14 mouse cellular contexts compared by ENCODE assay signal in the genomic region with DNA sequence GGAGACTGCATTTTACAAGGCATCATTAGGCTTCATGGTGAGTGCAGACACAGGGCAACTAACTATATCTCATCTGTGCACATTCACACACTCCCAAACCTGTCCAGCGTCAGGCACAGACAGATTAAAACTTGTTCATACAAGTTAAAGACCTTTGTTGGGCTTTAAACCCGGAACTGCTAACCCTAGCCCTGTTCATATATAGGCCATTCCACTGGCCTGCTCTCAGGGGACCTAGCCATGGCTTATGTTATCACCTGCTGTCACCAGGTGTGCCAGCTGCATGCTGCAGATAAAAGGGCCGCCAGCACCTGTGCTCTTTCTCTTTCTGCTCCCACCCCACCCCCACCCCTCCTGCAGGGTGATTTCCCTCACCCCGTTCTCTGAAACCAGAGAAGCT. TPM values are rescaled to one million over a fixed set of nuclear protein-coding genes. Genes with fewer than 3 reads are reported as not detected.
DNase-seq lines count a peak whose midpoint lies in the region; ATAC-seq and TF ChIP-seq lines count a peak whose summit lies in the region.
"Had no signal": no experiment of that assay in that cellular context is flagged by ENCODE, and none has a peak within 500 bp of the region (broad histone marks: within the 10 kb centered on the region; RNA-seq: fewer than 3 reads in every experiment).

No protein-coding gene starts in this region.

- no peaks in the 10 kb centered on the region for H3K9me3 ChIP-seq in lung, embryonic 14.5 days (ENCODE audit: low read depth, low read length)
- H3K9me3 ChIP-seq in embryonic facial prominence, embryonic 15.5 days (replicated peaks) = no peaks in the 10 kb centered on the region
- H3K9me3 ChIP-seq in liver, embryonic 11.5 days (ENCODE audit: control insufficient read depth, low read length) = no peaks in the 10 kb centered on the region
- H3K9me3 ChIP-seq in stomach, postnatal 0 days (ENCODE audit: control insufficient read depth, low read length) = no peaks in the 10 kb centered on the region
- H3K9me3 ChIP-seq: forebrain, embryonic 10.5 days had no signal

- no peak overlapping the region for H3K4me2 ChIP-seq in lung, embryonic 14.5 days
- no peak overlapping the region for H3K4me2 ChIP-seq in embryonic facial prominence, embryonic 15.5 days (replicated peaks)
- H3K4me2 ChIP-seq in liver, embryonic 11.5 days = peak overlapping the region; percentile 40
- H3K4me2 ChIP-seq in stomach, postnatal 0 days (replicated peaks; ENCODE audit: low read depth) = no peak overlapping the region
- H3K4me2 ChIP-seq: midbrain, embryonic 11.5 days had no signal

- H3K4me3 ChIP-seq in lung, embryonic 14.5 days (ENCODE audit: low read depth, low read length) = no peak overlapping the region
- no peak overlapping the region for H3K4me3 ChIP-seq in embryonic facial prominence, embryonic 15.5 days (replicated peaks)
- no peak overlapping the region for H3K4me3 ChIP-seq in liver, embryonic 11.5 days (ENCODE audit: low read depth, low read length)
- no peak overlapping the region for H3K4me3 ChIP-seq in stomach, postnatal 0 days (ENCODE audit: low read depth, low read length)
- H3K4me3 ChIP-seq: forebrain, embryonic 10.5 days had no signal

- TF ChIP-seq CTCF in lung, embryonic 14.5 days (IDR thresholded peaks at IDR 0.05; ENCODE audit: low read depth) = no peak
- no peak for TF ChIP-seq CTCF in stomach, postnatal 0 days (IDR thresholded peaks at IDR 0.05; ENCODE audit: low read depth)

- peaks cover 7% of the 10 kb centered on the region; the same call in 1 of the 2 replicates for H3K4me1 ChIP-seq in lung, embryonic 14.5 days (ENCODE audit: insufficient read depth)
- H3K4me1 ChIP-seq in embryonic facial prominence, embryonic 15.5 days = peaks cover 27% of the 10 kb centered on the region
- H3K4me1 ChIP-seq in liver, embryonic 11.5 days (replicated peaks; ENCODE audit: control insufficient read depth, insufficient read depth, low read length) = peaks cover 40% of the 10 kb centered on the region
- H3K4me1 ChIP-seq in stomach, postnatal 0 days (replicated peaks; ENCODE audit: control insufficient read depth, insufficient read depth) = peaks cover 7% of the 10 kb centered on the region; the same call in 1 of the 2 replicates

- no peak for ATAC-seq in lung, embryonic 14.5 days (ENCODE audit: insufficient read depth)
- no peak for ATAC-seq in embryonic facial prominence, embryonic 15.5 days (ENCODE audit: insufficient number of reproducible peaks, low FRiP score, low TSS enrichment, low read depth)
- peak; percentile 75 for ATAC-seq in liver, embryonic 11.5 days (replicated peaks; ENCODE audit: low FRiP score)
- peak; percentile 59; the same call in 1 of the 2 replicates for ATAC-seq in stomach, postnatal 0 days (ENCODE audit: low FRiP score, low TSS enrichment)
- ATAC-seq: inflammation-experienced regulatory T-cells, adult 6 months had no signal

- H3K36me3 ChIP-seq in lung, embryonic 14.5 days (ENCODE audit: insufficient read depth) = no peaks in the 10 kb centered on the region
- H3K36me3 ChIP-seq in embryonic facial prominence, embryonic 15.5 days = no peaks in the 10 kb centered on the region
- H3K36me3 ChIP-seq in liver, embryonic 11.5 days (ENCODE audit: control insufficient read depth, insufficient read depth, low read length) = no peaks in the 10 kb centered on the region
- no peaks in the 10 kb centered on the region for H3K36me3 ChIP-seq in stomach, postnatal 0 days (ENCODE audit: control insufficient read depth, insufficient read depth, low read length)
- H3K36me3 ChIP-seq: forebrain, embryonic 10.5 days had no signal

- DNase-seq in lung, embryonic 14.5 days = no peak
- DNase-seq in lung, adult 18-20 months = no peak
- DNase-seq in liver, embryonic 11.5 days (ENCODE audit: low spot score) = no peak
- DNase-seq in stomach, postnatal 0 days (ENCODE audit: low spot score) = peak; percentile 61
- DNase-seq in MN1 (ENCODE audit: low spot score) = no peak
- no peak for DNase-seq in Muller cell, postnatal 12 days (ENCODE audit: inconsistent ontology term)
- DNase-seq in ovary, adult 18-20 months (ENCODE audit: low spot score) = no peak
- DNase-seq: cerebellum, postnatal 25 days; left cerebral cortex, postnatal 4 days; right cerebral cortex, adult 18-20 months had no signal

- H3K27me3 ChIP-seq in lung, embryonic 14.5 days (ENCODE audit: insufficient read depth, low read length) = no peaks in the 10 kb centered on the region
- no peaks in the 10 kb centered on the region for H3K27me3 ChIP-seq in embryonic facial prominence, embryonic 15.5 days
- no peaks in the 10 kb centered on the region for H3K27me3 ChIP-seq in liver, embryonic 11.5 days (replicated peaks; ENCODE audit: control insufficient read depth, insufficient read depth, low read length)
- no peaks in the 10 kb centered on the region for H3K27me3 ChIP-seq in stomach, postnatal 0 days (ENCODE audit: control insufficient read depth, insufficient read depth, low read length)

- no peak overlapping the region for H3K9ac ChIP-seq in lung, embryonic 14.5 days
- H3K9ac ChIP-seq in embryonic facial prominence, embryonic 15.5 days = no peak overlapping the region
- peak overlapping the region; percentile 20; the same call in 1 of the 2 replicates for H3K9ac ChIP-seq in liver, embryonic 11.5 days (ENCODE audit: low read depth, low read length)
- H3K9ac ChIP-seq in stomach, postnatal 0 days (ENCODE audit: low read length) = no peak overlapping the region

- 56% methylated on average over 4 of the region's 4 CpGs for WGBS in lung, embryonic 14.5 days
- WGBS in embryonic facial prominence, embryonic 15.5 days = 38% methylated on average over 4 of the region's 4 CpGs
- WGBS in liver, embryonic 11.5 days = 21% methylated on average over 4 of the region's 4 CpGs
- WGBS in stomach, postnatal 0 days = 31% methylated on average over 4 of the region's 4 CpGs

- TF ChIP-seq EP300 in stomach, postnatal 0 days (optimal IDR thresholded peaks at IDR 0.05) = no peak

- H3K27ac ChIP-seq in lung, embryonic 14.5 days (ENCODE audit: low read depth) = peak overlapping the region; percentile 50; the same call in 1 of the 2 replicates
- peak overlapping the region; percentile 74 for H3K27ac ChIP-seq in embryonic facial prominence, embryonic 15.5 days (replicated peaks)
- peak overlapping the region; percentile 76 for H3K27ac ChIP-seq in liver, embryonic 11.5 days (ENCODE audit: low read depth, low read length)
- peak overlapping the region; percentile 75 for H3K27ac ChIP-seq in stomach, postnatal 0 days (replicated peaks)
- H3K27ac ChIP-seq: forebrain, embryonic 10.5 days had no signal

RNA-seq across cellular contexts. Expression of a gene that starts 13.6 kb away (rescaled TPM):
- not detected in 2 replicates for polyA plus RNA-seq in lung, embryonic 14.5 days (2014; fragmentation: Nextera tagmentation; extraction: Ambion mirVana)
- not detected in 2 replicates for polyA plus RNA-seq in embryonic facial prominence, embryonic 15.5 days (2015; fragmentation: Nextera tagmentation; extraction: Ambion mirVana)
- not detected in 2 replicates for polyA plus RNA-seq in liver, embryonic 11.5 days (2014; fragmentation: Nextera tagmentation; extraction: Ambion mirVana)
- not detected in 2 replicates for polyA plus RNA-seq in stomach, postnatal 0 days (2015; fragmentation: Nextera tagmentation; extraction: Ambion mirVana)
- polyA plus RNA-seq: forebrain, embryonic 10.5 days; inflammation-experienced regulatory T-cells, adult 6 months; midbrain, embryonic 11.5 days had no signal

RNA-seq across cellular contexts. Expression of a gene that starts 18.4 kb away (rescaled TPM):
- 5.6 and 7.1 TPM in 2 replicates for polyA plus RNA-seq in lung, embryonic 14.5 days (2014; fragmentation: Nextera tagmentation; extraction: Ambion mirVana)
- 12.0 and 15.1 TPM in 2 replicates for polyA plus RNA-seq in embryonic facial prominence, embryonic 15.5 days (2015; fragmentation: Nextera tagmentation; extraction: Ambion mirVana)
- polyA plus RNA-seq in liver, embryonic 11.5 days (2014; fragmentation: Nextera tagmentation; extraction: Ambion mirVana) = 3.4 and 4.7 TPM in 2 replicates
- polyA plus RNA-seq in stomach, postnatal 0 days (2015; fragmentation: Nextera tagmentation; extraction: Ambion mirVana) = 1.2 and 1.5 TPM in 2 replicates

RNA-seq across cellular contexts. Expression of a gene that starts 24.8 kb away (rescaled TPM):
- 0.49 and 1.1 TPM in 2 replicates for polyA plus RNA-seq in lung, embryonic 14.5 days (2014; fragmentation: Nextera tagmentation; extraction: Ambion mirVana)
- polyA plus RNA-seq in embryonic facial prominence, embryonic 15.5 days (2015; fragmentation: Nextera tagmentation; extraction: Ambion mirVana) = 2.7 and 2.8 TPM in 2 replicates
- 0.90 and 0.97 TPM in 2 replicates for polyA plus RNA-seq in liver, embryonic 11.5 days (2014; fragmentation: Nextera tagmentation; extraction: Ambion mirVana)
- 0.40 and 0.63 TPM in 2 replicates for polyA plus RNA-seq in stomach, postnatal 0 days (2015; fragmentation: Nextera tagmentation; extraction: Ambion mirVana)
- polyA plus RNA-seq: forebrain, embryonic 10.5 days; midbrain, embryonic 11.5 days had no signal

RNA-seq across cellular contexts. Expression of a gene that starts 32.0 kb away (rescaled TPM):
- 164 and 183 TPM in 2 replicates for polyA plus RNA-seq in lung, embryonic 14.5 days (2014; fragmentation: Nextera tagmentation; extraction: Ambion mirVana)
- 197 and 204 TPM in 2 replicates for polyA plus RNA-seq in embryonic facial prominence, embryonic 15.5 days (2015; fragmentation: Nextera tagmentation; extraction: Ambion mirVana)
- polyA plus RNA-seq in liver, embryonic 11.5 days (2014; fragmentation: Nextera tagmentation; extraction: Ambion mirVana) = 45.0 and 47.5 TPM in 2 replicates
- polyA plus RNA-seq in stomach, postnatal 0 days (2015; fragmentation: Nextera tagmentation; extraction: Ambion mirVana) = 350 and 450 TPM in 2 replicates

RNA-seq across cellular contexts. Expression of a gene that starts 35.5 kb away (rescaled TPM):
- 7.5 and 8.7 TPM in 2 replicates for polyA plus RNA-seq in lung, embryonic 14.5 days (2014; fragmentation: Nextera tagmentation; extraction: Ambion mirVana)
- polyA plus RNA-seq in embryonic facial prominence, embryonic 15.5 days (2015; fragmentation: Nextera tagmentation; extraction: Ambion mirVana) = 115 and 118 TPM in 2 replicates
- polyA plus RNA-seq in liver, embryonic 11.5 days (2014; fragmentation: Nextera tagmentation; extraction: Ambion mirVana) = 1.9 and 2.7 TPM in 2 replicates
- 97.9 and 105 TPM in 2 replicates for polyA plus RNA-seq in stomach, postnatal 0 days (2015; fragmentation: Nextera tagmentation; extraction: Ambion mirVana)

Comparison
In these comparisons a context has a peak if more than half of its experiments do, and no peak if none do; other contexts are left out.
1. ATAC-seq: peak in liver, embryonic 11.5 days (single experiment) and stomach, postnatal 0 days (single experiment); none in lung, embryonic 14.5 days (single experiment) and embryonic facial prominence, embryonic 15.5 days (single experiment).
2. Peak in every context shown above with its lines, with median percentiles within 50 percentile points of each other: H3K27ac ChIP-seq.